Mouse (Mus musculus) midbrain, embryonic 13.5 days (tissue): ENCODE measurements around the gene Hoxb2. TPM values are rescaled to one million over a fixed set of nuclear protein-coding genes. Genes with fewer than 3 reads are reported as not detected.

Experiments
- ATAC-seq: fragments of 200-750 bp; cut with Nextera tagmentation; 2 replicates; pipeline ENCODE4 v1.8.0; 2017; ENCODE audit warnings: mild to moderate bottlenecking, moderate TSS enrichment, moderate library complexity
- H3K27ac ChIP-seq: fragments of 300-500 bp; sonication (generic); 2 replicates; pipeline ENCODE4 v1.5.1; 2015; ENCODE audit warnings: inconsistent platforms, mild to moderate bottlenecking, moderate library complexity
- H3K27me3 ChIP-seq: fragments of 300-500 bp; sonication (generic); 2 replicates; pipeline ENCODE4 v1.6.1; 2015; ENCODE audit warnings: mild to moderate bottlenecking, inconsistent platforms
- H3K36me3 ChIP-seq: fragments of 300-500 bp; sonication (generic); 2 replicates; pipeline ENCODE4 v1.6.1; 2015; ENCODE audit warnings: mild to moderate bottlenecking, inconsistent platforms
- H3K4me1 ChIP-seq: fragments of 300-500 bp; sonication (generic); replicated peaks from 2 replicates; pipeline ENCODE4 v1.6.1; 2015; ENCODE audit warnings: inconsistent platforms
- H3K4me2 ChIP-seq: fragments of 300-500 bp; sonication (generic); replicated peaks from 2 replicates; pipeline ENCODE4 v1.6.1; 2015; ENCODE audit warnings: moderate library complexity, mild to moderate bottlenecking, inconsistent platforms
- H3K4me3 ChIP-seq: fragments of 300-500 bp; sonication (generic); replicated peaks from 2 replicates; pipeline ENCODE4 v1.5.1; 2015; ENCODE audit warnings: mild to moderate bottlenecking, inconsistent platforms
- H3K9ac ChIP-seq: fragments of 300-500 bp; sonication (generic); replicated peaks from 2 replicates; pipeline ENCODE4 v1.6.1; 2015; ENCODE audit warnings: mild to moderate bottlenecking, inconsistent platforms
- H3K9me3 ChIP-seq: fragments of 300-500 bp; sonication (generic); 2 replicates; pipeline ENCODE4 v1.6.1; 2016; ENCODE audit warnings: mild to moderate bottlenecking, inconsistent platforms
- WGBS: fragments of 180-500 bp; shearing (Covaris S2); methylation state at CpG from one replicate; pipeline ENCODE4 v1.1.7; 2015; 5-methylcytosine and 5-hydroxymethylcytosine counted together
- polyA plus RNA-seq: library from polyadenylated mRNA; unstranded; fragments of >200 nt; fragmentation: Nextera tagmentation; extraction: Ambion mirVana; gene quantifications from 2 replicates; pipeline ENCODE4 v1.2.1, GENCODE M21; 2015

Hoxb2 gene
- 0.19 and 0.28 TPM in 2 replicates for polyA plus RNA-seq

- Histone ChIP-seq H3K9ac (no peak within 1 kb of the TSS), H3K4me1 (peaks cover 14% of the 10 kb centered on the region; the same call in 1 of the 2 replicates), H3K4me2 (no peak within 1 kb of the TSS), H3K27me3 (peaks cover 96% of the 10 kb centered on the region), H3K4me3 (no peak within 1 kb of the TSS), H3K36me3 (no peaks in the 10 kb centered on the region), H3K9me3 (no peaks in the 10 kb centered on the region), H3K27ac (no peak within 1 kb of the TSS)
- ATAC-seq, result no peak
- WGBS, result 3% methylated on average over 2 of the region's 2 CpGs
Observed at GRCm38 (mm10) chr11:96350341-96350624, at the start of gene Hoxb2. Gene Hoxb2 (plus strand): TSS chr11:96350525.

- Histone ChIP-seq H3K9me3 (no peaks in the 10 kb centered on the region), H3K4me1 (peaks cover 3% of the 10 kb centered on the region; the same call in 1 of the 2 replicates), H3K4me3 (no peak overlapping the region), H3K9ac (no peak overlapping the region), H3K27me3 (peaks cover 100% of the 10 kb centered on the region), H3K36me3 (no peaks in the 10 kb centered on the region), H3K27ac (no peak overlapping the region), H3K4me2 (no peak overlapping the region)
- WGBS, result 3% methylated on average over 10 of the region's 10 CpGs
- ATAC-seq, result no peak
Observed at GRCm38 (mm10) chr11:96301064-96301431, 49.3 kb upstream of the Hoxb2 start.

GRCm38 (mm10) chr11:96301837-96302236 is 48.5 kb upstream of the Hoxb2 start:
- Histone ChIP-seq H3K4me2 (no peak overlapping the region), H3K4me3 (no peak overlapping the region), H3K9me3 (no peaks in the 10 kb centered on the region), H3K27me3 (peaks cover 100% of the 10 kb centered on the region), H3K27ac (no peak overlapping the region), H3K9ac (no peak overlapping the region), H3K36me3 (no peaks in the 10 kb centered on the region), H3K4me1 (peaks cover 3% of the 10 kb centered on the region; the same call in 1 of the 2 replicates)
- WGBS, result 1% methylated on average over 15 of the region's 15 CpGs
- no peak for ATAC-seq

GRCm38 (mm10) chr11:96302381-96303150 is 47.8 kb upstream of the Hoxb2 start:
- peaks cover 3% of the 10 kb centered on the region; the same call in 1 of the 2 replicates for H3K4me1 ChIP-seq
- H3K4me3 ChIP-seq, result no peak overlapping the region
- WGBS, result 2% methylated on average over 23 of the region's 23 CpGs
- ATAC-seq, result no peak
- peaks cover 100% of the 10 kb centered on the region for H3K27me3 ChIP-seq
- H3K9me3 ChIP-seq, result no peaks in the 10 kb centered on the region
- H3K36me3 ChIP-seq, result no peaks in the 10 kb centered on the region
- H3K4me2 ChIP-seq, result no peak overlapping the region
- no peak overlapping the region for H3K9ac ChIP-seq
- no peak overlapping the region for H3K27ac ChIP-seq

GRCm38 (mm10) chr11:96303151-96304099 is 46.9 kb upstream of the Hoxb2 start, which contains the start of gene Hoxb5:
Gene Hoxb5 (plus strand): TSS chr11:96303336.
- no peak for ATAC-seq
- H3K36me3 ChIP-seq, result no peaks in the 10 kb centered on the region

GRCm38 (mm10) chr11:96304381-96305195 is 45.7 kb upstream of the Hoxb2 start:
- WGBS, result 2% methylated on average over 38 of the region's 38 CpGs
- Histone ChIP-seq H3K9me3 (no peaks in the 10 kb centered on the region), H3K4me1 (no peaks in the 10 kb centered on the region; the same call in 1 of the 2 replicates), H3K36me3 (no peaks in the 10 kb centered on the region), H3K27me3 (peaks cover 100% of the 10 kb centered on the region), H3K9ac (no peak overlapping the region), H3K4me3 (no peak overlapping the region), H3K27ac (no peak overlapping the region), H3K4me2 (no peak overlapping the region)
- no peak for ATAC-seq

More at GRCm38 (mm10) chr11:96303151-96304099, 46.9 kb upstream of the Hoxb2 start, which contains the start of gene Hoxb5:
- Histone ChIP-seq H3K27ac (no peak within 1 kb of the TSS), H3K4me2 (no peak within 1 kb of the TSS), H3K4me1 (peaks cover 3% of the 10 kb centered on the region; the same call in 1 of the 2 replicates), H3K27me3 (peaks cover 100% of the 10 kb centered on the region), H3K9ac (no peak within 1 kb of the TSS), H3K9me3 (no peaks in the 10 kb centered on the region), H3K4me3 (no peak within 1 kb of the TSS)
- 1% methylated on average over 69 of the region's 69 CpGs for WGBS

- H3K4me1 ChIP-seq, result no peaks in the 10 kb centered on the region; the same call in 1 of the 2 replicates
- H3K4me3 ChIP-seq, result no peak overlapping the region
- ATAC-seq, result no peak
- no peak overlapping the region for H3K4me2 ChIP-seq
- H3K27me3 ChIP-seq, result peaks cover 100% of the 10 kb centered on the region
- no peak overlapping the region for H3K27ac ChIP-seq
- WGBS, result 22% methylated on average over 6 of the region's 6 CpGs
- H3K9ac ChIP-seq, result no peak overlapping the region
- H3K9me3 ChIP-seq, result no peaks in the 10 kb centered on the region
- H3K36me3 ChIP-seq, result no peaks in the 10 kb centered on the region
Observed at GRCm38 (mm10) chr11:96305505-96306182, 44.7 kb upstream of the Hoxb2 start.

GRCm38 (mm10) chr11:96306183-96306907 is 44.0 kb upstream of the Hoxb2 start:
- Histone ChIP-seq H3K4me1 (no peaks in the 10 kb centered on the region; the same call in 1 of the 2 replicates), H3K9ac (no peak overlapping the region), H3K27ac (no peak overlapping the region), H3K9me3 (no peaks in the 10 kb centered on the region), H3K27me3 (peaks cover 100% of the 10 kb centered on the region), H3K4me3 (no peak overlapping the region), H3K36me3 (no peaks in the 10 kb centered on the region), H3K4me2 (no peak overlapping the region)
- 8% methylated on average over 7 of the region's 7 CpGs for WGBS
- no peak for ATAC-seq

- no peak overlapping the region for H3K4me3 ChIP-seq
- ATAC-seq, result no peak
- no peak overlapping the region for H3K4me2 ChIP-seq
- H3K4me1 ChIP-seq, result no peaks in the 10 kb centered on the region; the same call in 1 of the 2 replicates
- no peaks in the 10 kb centered on the region for H3K36me3 ChIP-seq
- 1% methylated on average over 13 of the region's 13 CpGs for WGBS
- H3K9ac ChIP-seq, result no peak overlapping the region
- no peaks in the 10 kb centered on the region for H3K9me3 ChIP-seq
- H3K27me3 ChIP-seq, result peaks cover 100% of the 10 kb centered on the region
- no peak overlapping the region for H3K27ac ChIP-seq
Observed at GRCm38 (mm10) chr11:96306908-96307269, 43.4 kb upstream of the Hoxb2 start.

- WGBS, result 10% methylated on average over 4 of the region's 4 CpGs
- no peak for ATAC-seq
- Histone ChIP-seq H3K4me2 (no peak overlapping the region), H3K4me1 (no peaks in the 10 kb centered on the region; the same call in 1 of the 2 replicates), H3K4me3 (no peak overlapping the region), H3K9ac (no peak overlapping the region), H3K27ac (no peak overlapping the region), H3K27me3 (peaks cover 100% of the 10 kb centered on the region), H3K9me3 (no peaks in the 10 kb centered on the region), H3K36me3 (no peaks in the 10 kb centered on the region)
Observed at GRCm38 (mm10) chr11:96308763-96309162, 41.6 kb upstream of the Hoxb2 start.
